Mouse (Mus musculus): ENCODE results near the gene 4833427G06Rik. TPM values are rescaled to one million over a fixed set of nuclear protein-coding genes. Genes with fewer than 3 reads are reported as not detected.
A peak's percentile ranks its signal among the peaks of the same experiment; 100 is the strongest.
"Not testable (repeated sequence)": the region's sequence is repeated elsewhere in the genome, so short reads cannot be mapped to it uniquely, and the experiment has no call there.

The 4833427G06Rik gene
- total RNA-seq (2021), result not detected
- long read RNA-seq, experiment 1, result 0 reads
- long read RNA-seq, experiment 2, result 0 reads

- no peak for DNase-seq
- intact Hi-C loops (cut with DNase I), result no loop called here
Measured at GRCm38 (mm10) chr9:51101756-51102425, at the start of gene 4833427G06Rik. Gene 4833427G06Rik, minus strand, starts transcription at chr9:51102078.

- intact Hi-C loops (cut with DNase I), result no loop called here
- DNase-seq, result no peak
Measured at GRCm38 (mm10) chr9:51147294-51147693, 45.4 kb upstream of the 4833427G06Rik start.

- DNase-seq, result no peak
- intact Hi-C loops (cut with DNase I), result no loop called here
Measured at GRCm38 (mm10) chr9:51146496-51146895, 44.6 kb upstream of the 4833427G06Rik start.

GRCm38 (mm10) chr9:51144218-51144617 lies 42.3 kb upstream of the 4833427G06Rik start:
- no peak for DNase-seq
- intact Hi-C loops (cut with DNase I), result no loop called here

GRCm38 (mm10) chr9:51143437-51143836 lies 41.6 kb upstream of the 4833427G06Rik start:
- no peak for DNase-seq
- intact Hi-C loops (cut with DNase I), result no loop called here

GRCm38 (mm10) chr9:51140711-51141110 lies 38.8 kb upstream of the 4833427G06Rik start:
- no peak for DNase-seq

GRCm38 (mm10) chr9:51139401-51139800 lies 37.5 kb upstream of the 4833427G06Rik start:
- intact Hi-C loops (cut with DNase I); DNase-seq: not testable (repeated sequence)

More at GRCm38 (mm10) chr9:51140711-51141110, 38.8 kb upstream of the 4833427G06Rik start:
- intact Hi-C loops (cut with DNase I), result no loop called here

- DNase-seq, result no peak
- intact Hi-C loops (cut with DNase I), result no loop called here
Measured at GRCm38 (mm10) chr9:51138301-51138700, 36.4 kb upstream of the 4833427G06Rik start.

- DNase-seq, result no peak
- intact Hi-C loops (cut with DNase I), result no loop called here
Measured at GRCm38 (mm10) chr9:51137836-51138235, 36.0 kb upstream of the 4833427G06Rik start.

GRCm38 (mm10) chr9:51137432-51137831 lies 35.6 kb upstream of the 4833427G06Rik start:
- DNase-seq, result no peak
- intact Hi-C loops (cut with DNase I), result no loop called here

GRCm38 (mm10) chr9:51136985-51137384 lies 35.1 kb upstream of the 4833427G06Rik start:
- intact Hi-C loops (cut with DNase I), result no loop called here
- no peak for DNase-seq

- DNase-seq, result no peak
- intact Hi-C loops (cut with DNase I), result no loop called here
Measured at GRCm38 (mm10) chr9:51114767-51115166, 12.9 kb upstream of the 4833427G06Rik start.

GRCm38 (mm10) chr9:51105751-51106150 lies 3.9 kb upstream of the 4833427G06Rik start:
- DNase-seq, result no peak
- intact Hi-C loops (cut with DNase I), result no loop called here

- intact Hi-C loops (cut with DNase I), result no loop called here
- DNase-seq, result peak; percentile 14
Measured at GRCm38 (mm10) chr9:51103808-51104514, 2.1 kb upstream of the 4833427G06Rik start.

- peak; percentile 25 to 31 for DNase-seq
- intact Hi-C loops (cut with DNase I), result no loop called here
Measured at GRCm38 (mm10) chr9:51102963-51103807, 1.3 kb upstream of the 4833427G06Rik start.

- DNase-seq, result no peak
- intact Hi-C loops (cut with DNase I), result no loop called here
Measured at GRCm38 (mm10) chr9:51096306-51096705, 5.6 kb downstream of the 4833427G06Rik start.

GRCm38 (mm10) chr9:51093697-51094096 lies 8.2 kb downstream of the 4833427G06Rik start:
- DNase-seq, result no peak
- intact Hi-C loops (cut with DNase I), result no loop called here

- DNase-seq, result no peak
- intact Hi-C loops (cut with DNase I), result no loop called here
Measured at GRCm38 (mm10) chr9:51081614-51082013, 20.3 kb downstream of the 4833427G06Rik start.

- DNase-seq, result peak; percentile 75 to 80
- intact Hi-C loops (cut with DNase I), result no loop called here
Measured at GRCm38 (mm10) chr9:51076979-51077315, 24.9 kb downstream of the 4833427G06Rik start, which contains the start of gene Layn. Gene Layn, minus strand, starts transcription at chr9:51077094.

GRCm38 (mm10) chr9:51076300-51076978 lies 25.4 kb downstream of the 4833427G06Rik start:
- intact Hi-C loops (cut with DNase I), result no loop called here
- peak in 1 of 2 experiments; percentile 26 for DNase-seq
